Mouse (Mus musculus): ENCODE results near the gene Ctf1. TPM values are rescaled to one million over a fixed set of nuclear protein-coding genes. Genes with fewer than 3 reads are reported as not detected.

Ctf1 gene
- total and polyA plus RNA-seq, 3 experiments, result not detected

DNA sequence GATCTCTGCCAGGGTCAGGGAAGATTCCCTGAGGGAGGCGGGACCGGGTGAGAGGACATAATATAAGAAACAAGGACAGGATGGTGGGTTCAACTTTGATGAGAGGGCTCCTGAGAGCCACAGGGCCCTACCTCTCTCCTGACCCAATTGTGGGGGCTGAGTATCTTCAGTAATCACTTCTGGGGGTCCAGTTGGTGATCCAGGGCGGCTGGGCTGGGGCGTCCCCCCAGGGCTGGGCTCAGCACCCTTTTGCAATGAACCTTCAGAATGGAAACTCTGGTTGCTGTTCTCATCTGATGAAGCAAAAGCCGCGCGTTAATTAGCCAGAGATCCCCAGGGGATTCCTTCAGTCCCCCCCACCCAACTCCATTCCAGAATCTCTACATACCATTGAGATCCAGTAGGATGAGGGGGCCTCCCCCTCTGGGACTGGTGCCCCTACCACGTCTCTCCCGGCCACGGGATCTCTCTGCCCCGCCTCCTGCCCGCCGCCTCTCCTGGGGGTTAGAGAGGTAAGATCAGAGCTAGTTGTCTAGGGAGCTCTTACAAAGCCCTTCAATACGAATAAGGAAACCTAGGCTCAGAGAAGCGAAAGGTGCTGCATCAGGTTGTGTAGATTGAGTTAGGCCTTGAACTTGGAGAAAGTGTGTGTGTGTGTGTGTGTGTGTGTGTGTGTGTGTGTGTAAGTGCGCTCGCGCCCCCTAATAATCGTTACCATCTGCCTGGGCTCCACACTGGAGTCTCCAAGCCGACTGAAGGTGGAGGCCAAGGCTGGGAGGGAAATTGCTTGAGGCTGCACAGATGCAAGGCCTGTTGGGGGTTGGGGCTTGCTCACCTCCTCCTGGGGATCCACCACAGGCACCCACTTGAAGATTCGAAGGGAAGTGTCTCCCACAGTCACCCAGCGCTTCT lies 5.2 kb upstream of the Ctf1 start:
- DNase-seq (ENCODE audit: extremely low read depth), result peak; percentile 74
- peak overlapping the region; percentile 78 for H3K4me2 ChIP-seq (ENCODE audit: insufficient read depth, low read depth, poor library complexity, severe bottlenecking)
- peak overlapping the region; percentile 68 to 77 (median 77) for H3K4me3 ChIP-seq (replicated peaks in 1 of 3; ENCODE audit: low read depth in 2 of 3, low read length in 2 of 3, poor library complexity in 1 of 3)
- no peaks in the 10 kb centered on the region for H3K27me3 ChIP-seq (replicated peaks)
- H3K4me1 ChIP-seq (ENCODE audit: control insufficient read depth in 1 of 2, insufficient read depth in 2 of 2), result peaks cover 9 to 33% of the 10 kb centered on the region in 2 experiments
- H3K36me3 ChIP-seq (replicated peaks in 1 of 2; ENCODE audit: control insufficient read depth in 1 of 2, insufficient read depth in 1 of 2, low read length in 1 of 2), result peaks cover 16 to 40% of the 10 kb centered on the region in 2 experiments
- H3K9me3 ChIP-seq (replicated peaks; ENCODE audit: low read length), result no peaks in the 10 kb centered on the region
- no peaks in the 10 kb centered on the region for H3K79me2 ChIP-seq (replicated peaks; ENCODE audit: control insufficient read depth, extremely low read depth, insufficient read depth, poor library complexity, severe bottlenecking)
- dilution Hi-C loops (cut with MboI; ENCODE audit: extremely low pct_ligation_motif_present, extremely low pct_unique_long_range_greater_than_20kb, low sequenced_read_pairs), result no loop called here
- peak overlapping the region; percentile 63 for H3K9ac ChIP-seq (ENCODE audit: insufficient read depth, low read depth)
- H3K27ac ChIP-seq (ENCODE audit: insufficient read depth, low read depth), result peak overlapping the region; percentile 92
- TF ChIP-seq CHD2 (IDR thresholded peaks at IDR 0.05; ENCODE audit: low read length), result peak; percentile 45
- TF ChIP-seq MAX (IDR thresholded peaks at IDR 0.05; ENCODE audit: low read length), result 0 out of 2 replicates have a peak, but pooled peaks have one; percentile 50
- TF ChIP-seq MXI1 (IDR thresholded peaks at IDR 0.05; ENCODE audit: low read depth, low read length), result 0 out of 2 replicates have a peak, but pooled peaks have one; percentile 5
- 0 out of 2 replicates have a peak, but pooled peaks have one; percentile 37 for TF ChIP-seq KAT2A (IDR thresholded peaks at IDR 0.05; ENCODE audit: insufficient replicate concordance, low read length)
- no peak for TF ChIP-seq TBP (conservative IDR thresholded peaks at IDR 0.05; ENCODE audit: low read depth, low read length)
- peak; percentile 75; the same call in 1 of the 2 replicates for TF ChIP-seq UBTF (IDR thresholded peaks at IDR 0.05; ENCODE audit: low read depth, low read length)
- no peak for TF ChIP-seq EP300 (IDR thresholded peaks at IDR 0.05; ENCODE audit: low read length)
- TF ChIP-seq ZNF384 (IDR thresholded peaks at IDR 0.05; ENCODE audit: low read depth, low read length), result no peak
- no peak for TF ChIP-seq ZKSCAN1 (IDR thresholded peaks at IDR 0.05; ENCODE audit: borderline replicate concordance, low read depth, low read length)
- TF ChIP-seq POLR2AphosphoS2 (IDR thresholded peaks at IDR 0.05; ENCODE audit: low read depth, low read length), result no peak
- in situ Hi-C loops (cut with MboI; ENCODE audit: low pct_ligation_motif_present, low pct_unique_long_range_greater_than_20kb, low sequenced_read_pairs), result no loop called here

DNA sequence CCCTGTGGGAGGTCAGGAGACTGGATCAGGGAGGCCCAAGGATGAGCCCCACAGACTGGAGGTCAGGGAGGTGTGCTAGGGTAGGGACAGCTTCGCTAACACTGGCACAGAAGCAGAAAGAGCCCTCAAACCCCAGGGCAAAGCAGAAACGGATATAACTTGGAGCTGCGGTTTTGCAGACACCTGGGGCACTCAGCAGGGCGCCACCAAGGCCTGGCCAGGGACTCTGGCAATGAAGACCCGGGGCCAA lies 4.7 kb upstream of the Ctf1 start:
- in situ Hi-C loops (cut with MboI; ENCODE audit: low pct_ligation_motif_present, low pct_unique_long_range_greater_than_20kb, low sequenced_read_pairs), result no loop called here
- TF ChIP-seq JUN (IDR thresholded peaks at IDR 0.05; ENCODE audit: insufficient read depth, low read depth, low read length), result no peak
- no peak for TF ChIP-seq CTCF (conservative IDR thresholded peaks at IDR 0.05 in 1 of 2, IDR thresholded peaks at IDR 0.05 in 1 of 2; ENCODE audit: low read depth in 2 of 2, low read length in 2 of 2)
- no peak for TF ChIP-seq USF2 (conservative IDR thresholded peaks at IDR 0.05; ENCODE audit: low read depth, low read length)
- TF ChIP-seq POLR2A (IDR thresholded peaks at IDR 0.05; ENCODE audit: low read depth, low read length), result peak; percentile 58
- TF ChIP-seq ELF1 (IDR thresholded peaks at IDR 0.05; ENCODE audit: low read depth, low read length), result peak; percentile 33; the same call in 1 of the 2 replicates
- peak; percentile 83 for TF ChIP-seq SIN3A (IDR thresholded peaks at IDR 0.05; ENCODE audit: low read length)
- TF ChIP-seq PAX5 (IDR thresholded peaks at IDR 0.05; ENCODE audit: low read length), result no peak
- TF ChIP-seq TCF12 (IDR thresholded peaks at IDR 0.05; ENCODE audit: low read depth, low read length), result peak; percentile 73
- no peak for TF ChIP-seq ZNF384 (IDR thresholded peaks at IDR 0.05; ENCODE audit: low read depth, low read length)
- peak; percentile 72; the same call in 1 of the 2 replicates for TF ChIP-seq MEF2A (IDR thresholded peaks at IDR 0.05; ENCODE audit: borderline replicate concordance, low read depth, low read length)
- no peak for TF ChIP-seq NRF1 (IDR thresholded peaks at IDR 0.05; ENCODE audit: low read depth, low read length)
- no peak for TF ChIP-seq JUND (conservative IDR thresholded peaks at IDR 0.05; ENCODE audit: low read depth, low read length)
- TF ChIP-seq USF1 (IDR thresholded peaks at IDR 0.05; ENCODE audit: low read depth, low read length), result no peak
- peak; percentile 62; the same call in 1 of the 2 replicates for TF ChIP-seq EP300 (IDR thresholded peaks at IDR 0.05; ENCODE audit: low read length)
- no peak for TF ChIP-seq UBTF (IDR thresholded peaks at IDR 0.05; ENCODE audit: low read depth, low read length)
- 0 out of 2 replicates have a peak, but pooled peaks have one; percentile 7 for TF ChIP-seq CHD2 (IDR thresholded peaks at IDR 0.05; ENCODE audit: low read length)
- no peak for TF ChIP-seq KAT2A (IDR thresholded peaks at IDR 0.05; ENCODE audit: insufficient replicate concordance, low read length)
- no peak for TF ChIP-seq IRF4 (IDR thresholded peaks at IDR 0.05; ENCODE audit: low read depth, low read length)
- TF ChIP-seq RAD21 (IDR thresholded peaks at IDR 0.05; ENCODE audit: low read depth, low read length), result no peak
- TF ChIP-seq MXI1 (IDR thresholded peaks at IDR 0.05; ENCODE audit: low read depth, low read length), result no peak
- no peak for TF ChIP-seq ZC3H11A (IDR thresholded peaks at IDR 0.05; ENCODE audit: low read depth, low read length)
- TF ChIP-seq NELFE (IDR thresholded peaks at IDR 0.05; ENCODE audit: low read depth, low read length), result no peak
- no peak for TF ChIP-seq MAFK (IDR thresholded peaks at IDR 0.05; ENCODE audit: insufficient replicate concordance, low read length)
- no peak for TF ChIP-seq POLR2AphosphoS2 (IDR thresholded peaks at IDR 0.05; ENCODE audit: low read depth, low read length)
- peak; percentile 72 for TF ChIP-seq TBP (conservative IDR thresholded peaks at IDR 0.05; ENCODE audit: low read depth, low read length)
- no peak; the same call in 1 of the 2 replicates for TF ChIP-seq RCOR1 (conservative IDR thresholded peaks at IDR 0.05; ENCODE audit: low read depth, low read length)
- no peak for TF ChIP-seq ZKSCAN1 (IDR thresholded peaks at IDR 0.05; ENCODE audit: borderline replicate concordance, low read depth, low read length)
- peak; percentile 6; the same call in 1 of the 2 replicates for TF ChIP-seq BHLHE40 (IDR thresholded peaks at IDR 0.05; ENCODE audit: low read depth, low read length)
- no peak; the same call in 1 of the 2 replicates for TF ChIP-seq MAX (IDR thresholded peaks at IDR 0.05; ENCODE audit: low read length)

More for the DNA sequence above, 4.7 kb upstream of the Ctf1 start:
- Histone ChIP-seq H3K4me2 (ENCODE audit: insufficient read depth, low read depth, poor library complexity, severe bottlenecking) (peak overlapping the region; percentile 78), H3K27ac (ENCODE audit: insufficient read depth, low read depth) (peak overlapping the region; percentile 92), H3K4me3 (replicated peaks in 1 of 3; ENCODE audit: low read depth in 2 of 3, low read length in 2 of 3, poor library complexity in 1 of 3) (peak overlapping the region; percentile 68 to 77 (median 77)), H3K9me3 (replicated peaks; ENCODE audit: low read length) (no peaks in the 10 kb centered on the region), H3K36me3 (replicated peaks in 1 of 2; ENCODE audit: control insufficient read depth in 1 of 2, insufficient read depth in 1 of 2, low read length in 1 of 2) (peaks cover 16 to 35% of the 10 kb centered on the region in 2 experiments), H3K9ac (ENCODE audit: insufficient read depth, low read depth) (peak overlapping the region; percentile 63), H3K27me3 (replicated peaks) (no peaks in the 10 kb centered on the region), H3K79me2 (replicated peaks; ENCODE audit: control insufficient read depth, extremely low read depth, insufficient read depth, poor library complexity, severe bottlenecking) (no peaks in the 10 kb centered on the region), H3K4me1 (ENCODE audit: control insufficient read depth in 1 of 2, insufficient read depth in 2 of 2) (peaks cover 9 to 33% of the 10 kb centered on the region in 2 experiments)
- DNase-seq (ENCODE audit: extremely low read depth), result no peak
- dilution Hi-C loops (cut with MboI; ENCODE audit: extremely low pct_ligation_motif_present, extremely low pct_unique_long_range_greater_than_20kb, low sequenced_read_pairs), result no loop called here

Data from CH12.LX (cell line).